Mouse (Mus musculus) ovary, adult 18-20 months (tissue): ENCODE results near the gene Gm49398.
A peak's percentile ranks its signal among the peaks of the same experiment; 100 is the strongest.

ENCODE experiments used
- DNase-seq: peaks from one replicate; pipeline ENCODE4 v3.0.0; 2022; ENCODE audit warnings: low spot score, mixed read lengths

Gm49398 gene

DNA sequence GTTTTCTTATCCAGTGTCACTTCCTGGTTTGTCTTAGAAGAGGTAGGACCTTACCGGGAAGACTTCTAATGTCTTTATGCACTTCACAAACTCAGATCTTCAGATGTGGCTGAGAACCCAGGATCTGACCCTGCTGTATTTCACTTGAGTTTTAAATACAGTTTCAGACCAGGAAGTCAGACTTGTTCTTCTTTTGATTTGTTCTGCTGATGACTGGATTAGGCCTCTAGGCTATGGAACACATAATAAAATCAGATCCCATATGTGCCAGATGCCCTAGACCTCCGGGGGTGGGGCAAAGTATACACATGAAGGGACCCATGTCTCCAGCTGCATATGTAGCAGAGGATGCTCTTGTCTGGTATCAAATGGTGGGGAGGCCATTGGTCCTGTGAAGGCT lies at the start of gene Gm49398:
Gene Gm49398, minus strand, starts transcription at position 101 of the 400 bp plus-strand sequence.
- DNase-seq: no peak

DNA sequence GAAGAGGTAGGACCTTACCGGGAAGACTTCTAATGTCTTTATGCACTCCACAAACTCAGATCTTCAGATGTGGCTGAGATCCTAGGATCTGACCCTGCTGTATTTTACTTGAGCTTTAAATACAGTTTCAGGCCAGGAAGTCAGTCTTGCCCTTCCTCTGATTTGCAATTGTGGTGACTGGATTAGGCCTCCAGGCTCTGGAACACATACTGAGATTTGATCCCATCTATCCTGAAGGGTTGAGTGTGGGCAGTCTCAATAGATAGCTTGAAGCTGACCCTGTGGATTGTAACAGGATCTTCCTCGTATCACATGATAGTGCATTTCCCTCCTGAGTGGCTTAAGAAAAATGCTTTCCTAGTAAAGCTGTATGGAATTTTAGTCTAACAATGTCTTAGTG lies 33.4 kb downstream of the Gm49398 start, which contains the start of gene Cts8:
Gene Cts8, minus strand, starts transcription at position 101 of the 400 bp plus-strand sequence.
- no peak for DNase-seq

DNA sequence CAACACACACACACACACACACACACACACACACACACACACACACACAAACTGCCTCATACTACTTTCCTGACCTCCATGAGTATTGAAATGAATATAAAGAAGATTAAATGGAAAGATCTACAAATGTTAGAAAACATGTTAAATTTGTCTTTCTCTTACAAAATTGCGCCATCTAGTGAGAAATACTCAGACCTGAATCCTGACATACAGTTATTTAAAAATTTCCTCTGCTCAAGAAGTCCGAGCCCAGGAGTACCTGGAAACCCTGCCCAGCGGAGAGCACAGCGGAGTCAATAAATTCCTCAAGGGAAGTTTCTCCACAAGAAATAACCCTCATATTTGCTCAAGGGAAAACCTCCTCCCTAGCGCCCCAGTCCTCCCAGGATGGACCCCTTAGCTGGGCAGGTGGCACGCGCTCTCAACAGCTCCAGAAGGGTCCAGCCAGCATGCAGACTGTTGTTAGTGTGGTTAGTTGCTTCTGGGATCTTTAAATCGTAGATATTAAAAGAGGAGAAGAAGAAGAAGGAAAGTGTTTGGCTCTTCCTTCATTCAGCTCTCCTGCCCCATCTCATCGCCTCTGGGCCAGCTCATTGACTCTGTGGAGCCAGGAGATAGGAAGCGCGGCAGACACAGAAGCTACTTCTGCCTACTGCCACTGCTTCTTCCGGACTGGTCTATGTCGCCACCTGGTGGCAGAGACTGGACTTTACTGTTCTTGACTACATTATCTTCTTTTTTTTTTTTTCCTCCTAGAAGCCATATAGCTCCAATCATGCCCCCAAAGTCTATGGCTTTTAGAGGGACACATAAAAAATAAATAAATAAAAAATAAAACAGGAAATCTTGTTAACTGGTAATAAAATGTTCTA lies 47.3 kb downstream of the Gm49398 start:
- peak; percentile 1 for DNase-seq

- no peak for DNase-seq
Observed at GRCm38 (mm10) chr13:61203310-61203709, 85.3 kb downstream of the Gm49398 start, which contains the start of gene Cts6. Gene Cts6, minus strand, starts transcription at chr13:61203410.
